Mouse (Mus musculus) spleen, postnatal 36 days (tissue): ENCODE measurements around the gene Ptges2.
A peak's percentile ranks its signal among the peaks of the same experiment; 100 is the strongest.

ENCODE experiments used
- DNase-seq, 2 experiments: peaks; one replicate each; pipeline ENCODE4 v3.0.0; 2022; ENCODE audit warnings: low spot score in 2 of 2, mixed read lengths in 1 of 2

The Ptges2 gene

GRCm38 (mm10) chr2:32375317-32375940 lies 20.3 kb upstream of the Ptges2 start:
- DNase-seq = no peak

- DNase-seq = no peak
Measured at GRCm38 (mm10) chr2:32376963-32377362, 18.7 kb upstream of the Ptges2 start.

- DNase-seq = no peak
Measured at GRCm38 (mm10) chr2:32380001-32380500, 15.6 kb upstream of the Ptges2 start.

DNA sequence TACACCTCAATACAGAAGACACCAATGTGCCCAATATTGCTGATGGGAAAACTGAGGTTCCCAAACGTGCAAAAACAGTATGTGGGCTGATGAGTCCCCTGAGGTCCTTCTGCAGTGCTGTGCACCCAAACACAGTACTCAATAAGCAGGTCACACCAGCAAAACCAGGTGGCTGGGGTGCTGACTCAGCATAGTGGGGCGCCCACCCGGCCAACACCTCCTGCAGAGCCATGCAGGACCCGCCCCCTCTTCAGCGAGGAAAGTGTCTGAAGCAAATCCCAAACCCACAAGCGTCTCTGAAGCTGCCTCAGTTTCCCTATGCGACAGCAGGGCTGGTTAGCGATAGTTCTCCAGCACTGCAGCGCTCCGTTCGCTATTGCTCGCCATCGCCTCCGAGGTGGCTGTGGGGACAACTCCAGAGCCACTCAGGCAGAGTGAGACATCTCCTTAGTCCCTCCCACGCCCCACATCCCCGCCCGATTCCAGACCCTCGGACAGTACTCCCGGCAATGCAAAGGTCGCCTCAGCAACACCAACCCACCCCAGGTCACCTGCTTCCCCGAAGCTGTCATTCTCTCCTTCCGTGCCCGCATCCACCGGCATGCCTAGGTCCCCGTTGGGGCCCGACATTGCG lies 14.4 kb upstream of the Ptges2 start:
- peak in 1 of 2 experiments; percentile 32 for DNase-seq

DNA sequence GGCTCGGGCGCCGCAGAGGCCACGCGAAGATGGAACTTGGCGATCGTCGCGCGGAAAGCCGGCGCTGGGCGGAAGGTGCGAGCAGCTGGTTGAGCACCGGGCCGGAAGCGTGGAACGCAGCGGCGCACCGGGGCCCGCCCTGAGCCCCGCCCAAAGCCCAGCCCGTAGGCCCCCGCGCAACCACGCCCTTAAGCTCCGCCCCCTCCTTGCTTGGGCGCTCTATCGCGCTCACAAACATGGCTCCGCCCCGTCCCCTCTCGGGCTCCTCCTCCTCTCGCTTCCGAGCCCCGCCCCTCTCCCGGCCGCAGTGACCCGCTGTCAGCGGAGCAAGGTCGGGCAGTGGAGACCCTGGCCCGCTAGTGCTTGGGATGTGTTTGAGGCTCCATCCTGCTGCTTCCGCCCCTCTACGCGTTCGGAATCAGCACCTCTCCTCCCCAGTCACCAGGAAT lies 13.9 kb upstream of the Ptges2 start, which contains the start of gene 1110008P14Rik:
Gene 1110008P14Rik, minus strand, starts transcription at position 164 of the 449 bp plus-strand sequence.
- DNase-seq = peak; percentile 96

DNA sequence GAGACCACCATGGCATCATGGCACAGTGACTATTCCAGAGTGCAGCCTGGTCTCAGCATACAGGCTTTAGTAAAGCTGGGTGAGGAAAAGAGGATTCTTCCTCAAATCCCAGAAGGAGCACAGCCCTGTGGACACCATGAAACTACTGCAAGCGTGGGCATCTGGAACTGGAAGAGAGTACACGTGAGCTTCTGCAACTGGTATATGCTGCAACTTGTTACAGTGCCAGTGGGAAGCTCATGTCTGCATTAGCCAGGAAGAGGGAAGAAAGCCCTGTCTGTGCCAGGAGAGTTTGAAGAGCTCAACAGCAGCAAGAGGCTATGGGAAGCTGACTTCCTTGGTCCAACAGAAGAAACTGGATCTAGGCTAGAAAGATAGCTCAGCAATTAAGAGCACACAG lies 13.0 kb upstream of the Ptges2 start:
- DNase-seq = no peak

- DNase-seq = no peak
Measured at GRCm38 (mm10) chr2:32387706-32388490, 7.8 kb upstream of the Ptges2 start, which contains the start of gene Lcn2. Lcn2 (minus strand) TSS chr2:32388252.

DNA sequence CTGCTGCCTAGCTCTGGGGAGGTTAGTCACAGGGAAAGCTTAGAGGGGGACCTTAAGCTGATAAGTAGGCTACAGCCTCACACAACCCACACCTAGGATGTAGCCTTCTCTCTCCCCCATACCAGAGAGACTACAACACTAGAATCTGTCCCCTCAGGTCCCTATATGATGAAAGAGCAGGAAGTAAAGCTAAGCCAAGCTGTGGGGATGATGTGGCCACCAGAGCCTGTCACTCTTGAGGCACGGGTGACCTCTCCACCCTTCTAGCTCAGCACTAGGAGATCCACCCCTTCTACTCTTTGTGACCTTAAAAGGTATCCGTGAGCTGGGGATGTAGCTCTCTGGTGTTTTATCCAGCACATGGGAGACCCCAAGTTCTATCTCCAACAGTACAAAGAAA lies 6.5 kb upstream of the Ptges2 start:
- DNase-seq = no peak

DNA sequence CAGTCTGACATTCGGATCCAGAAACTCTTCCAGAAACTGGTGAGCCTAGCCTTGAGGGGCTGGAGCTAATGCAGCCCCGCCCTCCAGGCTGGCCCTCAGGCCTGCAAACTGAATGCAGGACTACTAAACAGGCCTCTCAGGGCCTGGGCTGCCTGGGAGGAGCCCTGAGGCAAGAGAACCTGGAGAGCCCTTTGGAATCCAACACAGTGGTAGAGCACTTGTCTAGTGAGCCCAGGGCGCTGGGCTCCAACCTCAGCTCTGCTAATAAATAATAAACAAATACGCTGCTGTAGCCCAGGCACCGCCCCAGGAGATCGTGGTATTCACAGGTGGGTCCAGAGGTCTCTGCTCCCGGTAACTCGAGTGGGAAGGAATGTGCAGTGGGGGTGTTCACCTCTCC lies 4.8 kb upstream of the Ptges2 start:
- DNase-seq = no peak

DNA sequence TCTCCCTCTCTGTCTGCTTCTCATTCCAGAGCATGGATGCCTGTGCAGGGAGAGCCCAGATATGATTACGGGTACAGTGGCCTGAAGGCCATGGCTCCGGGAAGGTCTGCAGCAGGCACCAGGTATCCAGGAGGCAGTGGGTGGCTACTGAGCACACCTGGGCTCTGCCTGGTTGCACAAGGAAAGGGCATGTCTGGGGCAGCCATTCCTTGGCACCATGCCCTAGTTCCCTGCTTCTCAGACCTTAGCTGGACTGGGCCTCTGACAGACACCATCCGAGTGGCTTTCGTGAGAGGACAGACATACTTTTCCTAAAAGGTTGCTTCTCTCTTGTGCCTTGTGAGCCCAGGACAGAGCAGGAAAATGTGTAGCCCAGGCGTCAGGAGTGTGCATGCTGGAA lies 3.6 kb upstream of the Ptges2 start:
- DNase-seq = no peak

- peak; percentile 46 to 51 for DNase-seq
Measured at GRCm38 (mm10) chr2:32394973-32395372, 723 bp upstream of the Ptges2 start.

- DNase-seq = peak; percentile 88 to 89
Measured at GRCm38 (mm10) chr2:32395946-32396621, 388 bp downstream of the Ptges2 start.

DNA sequence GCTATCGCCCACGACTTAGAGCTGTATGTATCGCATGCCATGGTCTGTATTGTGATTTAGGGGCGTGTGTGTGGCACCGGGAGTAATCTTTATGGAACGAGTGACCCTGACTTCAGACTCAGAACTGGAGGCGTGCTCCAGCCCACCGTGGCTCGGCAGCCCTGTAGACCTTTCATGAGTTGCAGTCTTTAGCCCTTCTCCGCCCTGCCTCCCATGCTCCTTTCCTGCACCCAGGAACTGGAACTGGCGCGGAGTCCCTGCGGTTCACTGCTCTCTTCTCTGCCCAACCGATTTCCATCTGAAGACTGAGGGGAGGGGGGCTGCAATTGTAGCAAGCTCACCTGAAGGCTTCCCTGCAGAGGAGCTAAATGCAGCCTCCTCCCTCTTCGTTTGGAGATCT lies 999 bp downstream of the Ptges2 start:
- DNase-seq = no peak

- peak; percentile 85 to 93 for DNase-seq
Measured at GRCm38 (mm10) chr2:32404663-32405062, 9.0 kb downstream of the Ptges2 start.

- no peak for DNase-seq
Measured at GRCm38 (mm10) chr2:32407144-32407824, 11.6 kb downstream of the Ptges2 start.

DNA sequence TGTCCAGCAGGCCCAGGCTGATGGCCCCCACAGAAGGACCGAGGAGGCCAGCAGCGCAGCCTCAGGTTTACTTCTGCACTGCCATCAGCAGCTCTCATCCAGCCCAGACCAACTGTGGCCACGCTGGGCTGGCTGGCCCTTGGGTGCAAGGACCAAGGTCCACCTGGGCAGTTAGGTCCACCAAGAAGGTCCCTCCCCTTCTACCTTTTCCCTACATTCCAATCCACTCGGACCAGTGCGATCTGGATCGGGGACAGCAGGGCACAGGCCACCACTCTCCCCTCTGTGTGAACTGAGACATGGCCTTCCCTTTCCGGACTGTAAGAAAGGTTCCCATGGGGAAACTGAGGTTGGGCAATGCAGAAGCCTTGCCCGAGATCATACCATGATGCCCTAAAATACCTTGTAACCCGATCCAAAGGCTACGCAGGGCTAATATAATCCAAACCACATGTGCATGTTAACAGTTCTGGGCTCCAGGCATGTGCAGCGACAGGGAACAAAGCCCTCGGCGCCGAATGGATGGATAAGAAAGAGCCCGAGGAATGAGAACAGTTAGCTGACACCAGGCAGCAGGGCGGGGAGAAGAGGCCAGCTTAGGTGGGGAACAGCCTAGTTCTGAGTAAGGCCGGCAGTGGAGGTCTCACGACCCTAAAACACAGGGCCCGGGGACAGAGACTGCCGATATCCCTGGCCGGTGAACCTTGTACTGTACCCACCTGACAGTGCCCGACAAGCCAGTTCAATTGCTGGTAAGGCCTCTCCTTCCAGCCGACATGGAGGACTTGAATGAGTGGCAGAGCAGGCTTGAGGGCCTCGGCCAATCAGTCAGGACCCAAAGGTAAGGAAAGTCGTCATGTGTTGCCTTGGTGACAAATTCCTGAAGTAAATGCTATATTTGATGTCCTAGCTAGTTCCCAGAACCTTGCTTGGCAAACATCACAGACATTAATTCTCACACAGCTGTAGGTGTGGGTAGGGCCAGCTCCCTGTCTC lies 13.0 kb downstream of the Ptges2 start:
- no peak for DNase-seq

DNA sequence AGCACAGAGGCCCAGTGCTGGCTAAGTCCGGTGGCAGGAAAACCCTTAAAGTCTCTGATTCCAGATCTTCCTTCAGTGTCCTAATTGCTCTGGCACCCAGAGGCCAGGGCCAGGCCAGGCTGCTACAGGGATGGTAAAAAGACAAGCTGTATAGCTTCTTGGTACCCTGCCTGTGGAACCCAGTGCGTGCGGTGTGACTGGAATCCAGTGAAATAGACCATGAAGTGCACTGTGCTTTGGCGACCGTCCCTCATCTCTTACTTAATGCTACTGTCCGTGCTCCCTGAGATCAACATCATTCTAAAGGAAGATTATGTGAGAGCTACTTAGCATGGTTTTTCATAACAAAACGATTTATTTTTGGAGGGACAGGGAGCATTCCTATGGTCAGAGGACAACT lies 15.7 kb downstream of the Ptges2 start:
- DNase-seq = no peak

GRCm38 (mm10) chr2:32412742-32413531 lies 17.2 kb downstream of the Ptges2 start:
- DNase-seq = no peak

GRCm38 (mm10) chr2:32413936-32414335 lies 18.2 kb downstream of the Ptges2 start:
- no peak for DNase-seq
